Mouse (Mus musculus): ENCODE measurements at regions not wholly inside any gene's neighbourhood (a gene's known extent, or its start where the extent isn't known, plus 50 kb on each side); places are given as distances from the start of the nearest gene placed in this dataset.

DNA sequence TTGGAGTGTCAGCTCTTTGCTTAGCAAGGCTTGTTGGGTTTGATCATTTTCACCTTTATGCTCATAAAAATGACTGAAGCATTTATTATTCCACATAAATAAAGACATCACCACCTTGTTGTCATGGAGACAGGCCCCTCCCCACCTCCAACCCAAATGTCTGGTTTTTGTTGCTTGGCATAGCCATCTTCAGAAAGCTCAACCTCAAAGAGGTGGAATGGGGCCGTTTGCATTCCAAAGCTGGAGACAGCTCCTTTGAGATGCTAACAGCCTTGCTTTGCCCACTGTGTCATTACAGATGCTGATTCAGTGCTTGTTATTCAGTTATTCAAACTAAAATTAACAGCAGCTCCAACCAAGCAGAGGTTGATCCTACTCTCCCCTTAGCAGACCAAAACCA, 51.9 kb upstream of the Lgalsl start:
- DNase-seq (ENCODE audit: low read depth, low spot score), result no peak
- whole genome bisulfite sequencing, result 50% methylated on average over 1 of the region's 1 CpGs

DNA sequence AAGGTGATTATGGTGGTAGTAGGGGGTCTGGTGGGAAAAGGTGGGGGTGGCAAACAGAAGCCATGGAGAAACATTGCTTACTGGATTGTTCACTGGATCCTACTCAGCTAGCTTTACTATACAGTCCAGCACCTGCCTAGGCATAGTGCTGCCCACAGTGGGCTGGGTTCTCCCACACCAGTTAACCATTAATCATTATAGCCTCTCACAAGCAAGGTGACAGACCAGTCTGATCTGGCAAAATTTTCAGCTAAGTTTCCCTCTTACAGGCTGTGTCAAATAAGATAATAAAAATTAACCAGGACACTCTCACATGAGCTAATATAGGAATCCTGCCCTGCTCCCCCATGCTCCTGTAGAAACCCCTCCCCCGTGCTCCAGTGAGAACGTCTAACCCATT, 53.1 kb upstream of the Lgalsl start:
- 36% methylated on average over 2 of the region's 2 CpGs for WGBS
- no peak for DNase-seq (ENCODE audit: low read depth, low spot score)

DNA sequence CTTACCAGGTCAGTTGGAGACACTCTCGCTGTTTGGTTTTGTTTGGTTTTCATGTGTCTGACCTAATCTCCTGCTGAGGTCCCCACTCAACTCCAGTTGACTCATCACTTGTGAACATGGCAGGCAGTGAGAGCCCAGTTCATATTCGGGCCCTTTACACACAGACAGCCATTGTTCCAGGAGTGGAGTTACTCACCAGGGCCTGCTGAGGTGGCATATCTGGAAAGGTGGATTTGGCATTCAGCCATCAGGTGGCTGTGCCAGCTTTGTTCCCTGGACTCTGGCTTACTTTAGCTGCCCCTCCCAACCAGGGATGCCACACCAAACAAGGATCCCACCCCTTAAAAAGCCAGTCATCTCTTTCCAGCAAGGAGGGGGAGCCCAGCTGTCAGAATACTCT, 56.2 kb upstream of the Lgalsl start:
- WGBS, result 33% methylated on average over 2 of the region's 2 CpGs
- DNase-seq (ENCODE audit: low read depth, low spot score), result peak; percentile 65

DNA sequence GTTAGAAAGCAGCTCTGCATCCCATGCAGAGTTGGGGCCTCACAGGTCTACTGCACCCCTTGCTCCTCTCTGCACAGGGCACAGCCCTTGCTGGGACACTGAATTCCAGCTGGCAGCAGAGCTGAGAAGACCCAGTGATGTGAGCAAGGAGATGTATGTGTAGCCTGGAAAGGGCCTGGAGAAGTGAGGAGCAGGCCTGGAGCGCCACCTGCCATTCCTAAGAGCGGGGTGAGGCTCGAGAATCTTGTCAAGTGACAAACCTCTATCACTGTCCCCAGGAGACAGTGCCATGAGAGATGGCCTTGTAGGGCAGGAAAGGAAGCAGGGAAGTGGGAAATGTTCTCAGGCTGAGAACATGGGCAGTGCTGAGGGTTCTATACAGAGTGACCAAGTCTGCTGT, 59.6 kb upstream of the Lgalsl start:
- no peak for DNase-seq (ENCODE audit: low read depth, low spot score)
- 69% methylated on average over 3 of the region's 3 CpGs for WGBS

DNA sequence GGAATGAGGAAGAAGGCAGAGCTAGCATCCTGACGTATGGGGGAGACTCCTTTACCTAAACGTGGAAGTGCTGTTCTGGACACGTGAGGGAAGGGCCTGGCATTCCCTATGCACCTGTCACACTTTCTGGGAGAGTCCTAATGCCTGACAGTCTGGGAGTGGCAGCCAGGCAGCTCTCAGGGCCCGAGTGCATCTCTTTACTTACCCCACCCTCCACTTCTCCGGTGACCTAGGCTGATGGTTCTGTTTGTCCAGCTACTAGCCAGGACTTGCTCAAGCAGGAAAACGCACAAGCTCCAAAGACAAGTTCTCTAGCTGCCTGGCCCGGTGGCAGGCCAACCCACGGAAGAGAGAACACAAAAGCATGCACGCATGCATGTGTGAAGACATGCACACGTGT, 60.9 kb upstream of the Lgalsl start:
- no peak for DNase-seq (ENCODE audit: low read depth, low spot score)
- 49% methylated on average over 10 of the region's 10 CpGs for WGBS

DNA sequence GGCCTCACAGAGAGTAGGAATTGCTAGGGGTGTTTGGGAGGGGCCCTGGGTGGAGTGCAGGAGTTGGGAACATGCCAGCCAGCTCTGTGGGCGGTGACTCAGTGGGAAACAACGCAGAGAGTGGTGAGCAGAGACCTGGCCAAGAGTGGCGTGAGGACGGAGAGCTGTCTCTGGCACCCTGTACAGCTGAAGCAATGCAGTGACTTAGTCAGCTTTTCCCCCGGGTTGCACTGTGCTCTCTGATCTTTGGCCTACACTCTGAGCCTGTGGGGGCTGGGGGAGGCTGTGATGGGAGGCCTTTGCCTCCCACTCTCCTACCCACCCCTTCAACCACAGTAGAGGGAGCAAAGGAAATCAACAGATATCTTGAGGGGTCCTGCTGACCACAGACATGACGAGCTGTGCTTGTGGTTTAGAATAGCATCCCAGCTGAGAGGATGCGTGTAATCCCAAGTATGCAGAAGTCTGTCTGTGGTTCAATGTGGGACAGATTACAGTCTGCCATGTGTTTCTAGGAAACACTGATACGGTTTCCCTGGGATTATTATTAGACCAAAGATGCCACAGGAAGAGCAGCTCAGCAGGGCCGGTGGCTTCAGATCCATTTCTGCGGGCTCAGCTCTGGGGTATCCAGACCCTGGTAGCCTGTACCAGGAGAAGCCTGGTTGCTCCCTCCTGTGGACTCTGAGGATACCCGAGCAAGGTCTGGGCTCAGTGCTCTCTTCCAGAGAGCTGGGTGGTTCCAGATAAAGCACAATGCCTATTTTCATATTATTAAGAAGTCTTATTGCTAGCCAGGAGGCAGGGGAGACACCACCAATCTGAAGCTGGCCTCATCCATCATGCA, 65.6 kb upstream of the Lgalsl start:
- WGBS, result 39% methylated on average over 11 of the region's 11 CpGs
- DNase-seq (ENCODE audit: low read depth, low spot score), result no peak

DNA sequence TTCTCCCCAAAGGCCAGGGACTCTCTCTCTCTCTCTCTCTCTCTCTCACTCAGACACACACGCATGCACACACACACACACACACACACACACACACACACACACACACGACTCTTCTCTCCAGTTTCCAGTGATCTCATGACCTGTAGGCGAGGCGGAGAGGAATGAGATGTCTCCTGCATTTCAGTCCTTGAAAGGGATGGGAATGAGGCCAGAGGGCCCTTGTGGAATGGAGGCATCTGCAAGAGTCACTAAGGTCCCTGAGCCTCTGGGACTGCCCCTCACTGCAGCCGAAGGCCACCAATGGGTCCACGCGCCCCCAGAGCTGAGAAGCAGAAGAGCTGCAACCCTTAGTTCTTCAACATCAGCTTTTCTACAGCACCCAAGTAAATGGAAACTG, 66.6 kb upstream of the Lgalsl start:
- 88% methylated on average over 7 of the region's 7 CpGs for WGBS
- DNase-seq (ENCODE audit: low read depth, low spot score), result no peak

DNA sequence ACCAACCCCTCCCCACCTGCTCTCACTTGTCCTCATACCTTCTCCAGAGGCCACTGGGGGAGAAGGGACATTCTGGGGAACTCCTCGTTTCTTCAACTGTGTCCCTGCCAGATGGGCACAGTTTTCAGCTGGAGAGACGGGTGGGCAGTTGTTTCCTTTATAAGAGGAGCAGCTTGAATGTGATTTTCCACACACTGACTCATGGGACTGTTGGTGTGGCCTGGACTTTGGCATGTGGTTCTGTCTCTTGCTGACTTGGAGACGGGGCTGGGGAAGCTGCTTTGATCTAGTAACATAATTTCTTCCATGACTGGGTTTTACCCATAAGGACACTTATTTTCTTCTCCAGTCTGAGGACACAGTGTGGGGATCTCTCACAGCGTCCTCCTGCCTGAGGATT, 67.7 kb upstream of the Lgalsl start:
- DNase-seq (ENCODE audit: low read depth, low spot score), result no peak
- WGBS, result 35% methylated on average over 4 of the region's 4 CpGs

DNA sequence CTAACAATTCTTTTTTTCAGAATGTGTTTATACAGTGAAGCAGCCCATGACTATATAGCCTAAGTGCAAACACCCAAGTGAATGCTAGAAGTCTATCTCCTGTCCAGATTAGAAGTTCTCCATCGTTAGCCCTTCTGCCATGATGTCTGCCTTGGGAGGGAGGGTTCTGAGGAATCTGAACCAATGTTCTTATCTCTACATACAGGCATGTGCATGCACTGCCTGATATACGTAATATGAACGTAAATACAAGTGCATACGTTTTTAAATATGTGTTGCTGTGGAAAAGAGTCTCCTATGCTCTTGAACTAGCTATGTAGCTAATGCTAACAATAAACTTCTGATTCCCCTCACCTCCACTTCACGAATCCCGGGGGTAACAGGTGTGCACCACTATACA, 68.9 kb upstream of the Lgalsl start:
- DNase-seq (ENCODE audit: low read depth, low spot score), result no peak
- WGBS, result 89% methylated on average over 6 of the region's 6 CpGs

DNA sequence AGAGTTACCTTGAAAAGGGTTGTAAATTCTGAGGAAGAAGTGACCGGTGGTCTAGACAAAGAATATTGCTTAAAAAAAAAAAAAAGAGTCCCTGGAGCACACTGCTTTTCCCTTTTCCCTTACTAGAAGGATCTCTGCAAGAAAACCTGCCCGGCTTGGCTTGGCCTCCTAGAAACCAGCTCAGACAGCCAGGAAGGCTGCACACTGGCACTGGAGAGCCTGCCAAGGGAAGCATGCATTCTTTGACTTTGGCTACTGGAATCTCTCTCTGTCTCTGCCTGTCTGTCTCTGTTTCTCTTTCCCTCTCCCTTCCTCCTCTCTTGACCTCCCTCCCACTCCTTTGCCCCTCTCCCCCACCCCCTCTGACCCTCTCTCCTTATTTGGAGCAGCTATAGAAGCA, 71.1 kb upstream of the Lgalsl start:
- 14% methylated on average over 2 of the region's 2 CpGs for WGBS
- no peak for DNase-seq (ENCODE audit: low read depth, low spot score)

DNA sequence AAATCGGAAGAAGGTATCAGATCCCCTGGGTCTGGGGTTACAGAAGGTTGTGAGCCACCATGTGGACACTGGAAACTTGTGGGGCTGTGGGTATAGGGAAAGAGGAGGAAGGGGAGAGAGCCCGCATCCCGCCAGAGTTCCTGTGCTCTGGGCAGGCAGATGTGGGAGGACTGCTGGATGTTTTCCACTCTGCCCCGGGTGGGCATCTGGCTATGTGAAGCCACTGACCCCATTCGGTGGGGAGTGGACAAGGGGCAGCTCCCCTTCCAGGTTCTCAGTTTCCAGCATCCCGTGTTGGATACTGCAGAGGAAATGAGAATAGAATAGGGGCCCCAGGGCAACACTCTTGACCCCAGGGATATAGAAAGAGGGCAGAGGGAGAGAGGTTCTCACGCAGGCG, 72.1 kb upstream of the Lgalsl start:
- no peak for DNase-seq (ENCODE audit: low read depth, low spot score)
- 86% methylated on average over 8 of the region's 8 CpGs for WGBS

DNA sequence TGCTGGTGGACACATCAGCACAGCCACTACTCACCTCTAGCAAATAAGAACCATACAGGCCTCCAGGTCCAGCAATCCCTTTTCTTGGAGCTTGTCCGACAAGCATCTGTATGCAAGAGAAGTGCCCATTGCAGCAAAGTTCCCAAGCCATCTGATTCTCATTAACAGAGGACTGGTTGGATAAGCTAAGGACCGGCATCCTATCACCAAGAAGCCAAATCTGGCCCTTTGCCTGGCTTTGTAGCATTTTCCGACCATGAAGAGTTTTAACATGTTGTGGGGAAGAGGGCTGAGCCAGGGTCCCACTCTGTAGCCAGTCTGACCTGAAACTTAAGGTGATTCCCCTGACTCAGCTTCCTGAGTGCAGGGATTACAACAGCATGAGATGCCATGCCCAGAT, 77.1 kb upstream of the Lgalsl start:
- WGBS, result 68% methylated on average over 3 of the region's 3 CpGs
- no peak for DNase-seq (ENCODE audit: low read depth, low spot score)

DNA sequence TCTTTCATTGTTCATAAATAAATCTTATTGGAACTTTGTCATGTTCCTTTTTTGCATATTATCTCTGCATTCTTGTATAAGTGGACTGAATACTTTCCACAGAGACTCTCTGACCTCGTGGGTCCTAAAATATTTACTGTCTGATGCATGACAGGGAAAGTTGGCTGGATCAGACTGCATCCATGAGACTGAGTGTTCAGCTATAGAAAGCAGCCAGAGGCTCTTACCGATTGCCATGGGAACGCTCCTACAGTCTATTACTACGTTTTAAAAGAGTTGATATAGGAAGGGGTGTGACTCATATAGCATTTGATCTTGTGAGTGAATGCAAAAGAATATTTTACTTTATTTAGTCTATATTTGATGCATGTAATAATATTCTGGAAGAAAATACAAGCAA, 77.6 kb upstream of the Lgalsl start:
- WGBS, result 64% methylated on average over 4 of the region's 4 CpGs
- no peak for DNase-seq (ENCODE audit: low read depth, low spot score)

DNA sequence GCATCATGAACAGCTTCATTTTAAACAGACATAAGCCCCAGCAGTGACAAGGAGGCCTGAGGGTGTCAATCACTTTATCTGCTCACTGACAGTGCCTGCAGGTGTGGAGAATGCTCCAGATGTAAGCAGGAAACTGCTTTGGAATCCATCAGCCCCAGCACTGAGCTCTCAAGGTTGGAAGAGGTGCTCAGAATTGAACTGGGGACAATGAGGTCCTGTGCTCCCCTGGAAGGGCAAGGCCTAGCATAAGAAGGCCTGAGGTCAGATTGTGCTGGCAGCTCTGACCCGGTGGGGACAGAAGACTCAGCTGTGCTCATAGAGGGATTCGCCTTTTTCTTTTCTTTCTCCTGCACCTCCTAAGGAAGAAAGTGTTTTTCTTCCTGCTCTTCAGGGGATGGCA, 82.2 kb upstream of the Lgalsl start:
- WGBS, result 89% methylated on average over 2 of the region's 2 CpGs
- DNase-seq (ENCODE audit: low read depth, low spot score), result no peak

DNA sequence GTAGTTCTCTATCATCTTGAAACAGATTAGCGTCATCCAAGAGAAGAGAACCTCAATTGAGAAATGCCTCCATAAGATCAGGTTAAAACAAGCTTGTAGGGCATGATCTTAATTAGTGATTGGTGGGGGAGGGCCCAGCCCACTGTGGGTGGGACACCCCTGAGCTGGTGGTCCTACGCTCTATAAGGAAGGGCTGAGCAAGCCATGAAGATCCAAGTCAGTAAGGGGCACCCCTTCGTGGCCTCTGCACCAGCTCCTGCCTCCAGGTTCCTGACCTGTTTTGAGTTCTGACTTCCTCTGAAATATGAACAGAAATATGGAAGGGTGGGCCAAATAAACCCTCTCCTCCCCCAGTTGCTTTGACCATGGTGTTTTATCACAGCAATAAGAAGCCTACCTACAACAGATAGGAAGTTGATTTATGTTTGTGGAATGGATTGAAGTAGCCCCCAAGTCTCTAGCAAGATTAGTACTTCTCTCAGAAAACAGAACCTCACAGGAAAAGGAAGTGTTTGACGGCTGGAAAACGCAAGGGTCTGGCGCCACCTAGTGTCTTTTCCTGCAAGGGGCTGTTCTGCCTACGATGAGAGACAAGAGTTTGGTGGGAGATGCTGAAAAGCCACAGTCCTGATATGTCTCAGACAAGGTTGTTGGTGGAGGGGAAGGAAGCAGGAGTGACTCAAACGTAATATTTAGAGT, 82.9 kb upstream of the Lgalsl start:
- peak; percentile 47 for DNase-seq (ENCODE audit: low read depth, low spot score)

DNA sequence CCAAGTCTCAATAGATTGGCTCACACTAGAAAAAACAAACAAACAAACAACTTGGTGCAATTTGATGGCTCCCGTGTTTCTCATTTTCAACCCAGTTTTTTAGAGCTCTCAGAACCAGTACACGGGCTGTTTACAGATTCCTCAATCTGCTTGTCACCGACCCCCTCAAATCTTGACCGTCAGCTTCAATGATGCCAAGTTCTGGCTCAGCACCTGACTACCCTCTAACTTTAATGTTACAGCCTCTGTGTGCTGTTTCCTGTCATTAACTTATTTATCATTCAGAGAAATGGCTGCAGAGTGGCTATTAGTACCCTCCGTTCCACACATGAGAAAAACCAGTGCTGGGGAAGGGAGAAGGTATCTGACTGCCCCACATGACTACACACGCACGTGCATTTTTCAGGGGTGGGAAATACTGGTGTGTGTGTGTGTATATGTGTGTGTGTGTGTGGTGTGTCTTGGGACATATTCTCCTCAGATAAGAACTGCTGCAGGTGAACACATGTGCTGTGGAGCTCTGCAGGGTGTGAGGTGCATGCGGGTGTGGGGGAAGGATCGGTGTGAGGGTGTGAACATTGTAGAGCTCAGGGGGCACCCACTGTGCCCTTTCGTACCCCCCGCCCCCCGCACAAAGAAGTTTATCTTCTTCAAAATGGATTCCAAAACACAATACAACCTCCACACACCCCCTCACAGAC, 83.6 kb upstream of the Lgalsl start:
- DNase-seq (ENCODE audit: low read depth, low spot score), result no peak
- WGBS, result 50% methylated on average over 12 of the region's 12 CpGs

More for the DNA sequence above, 82.9 kb upstream of the Lgalsl start:
- WGBS, result 26% methylated on average over 8 of the region's 8 CpGs

DNA sequence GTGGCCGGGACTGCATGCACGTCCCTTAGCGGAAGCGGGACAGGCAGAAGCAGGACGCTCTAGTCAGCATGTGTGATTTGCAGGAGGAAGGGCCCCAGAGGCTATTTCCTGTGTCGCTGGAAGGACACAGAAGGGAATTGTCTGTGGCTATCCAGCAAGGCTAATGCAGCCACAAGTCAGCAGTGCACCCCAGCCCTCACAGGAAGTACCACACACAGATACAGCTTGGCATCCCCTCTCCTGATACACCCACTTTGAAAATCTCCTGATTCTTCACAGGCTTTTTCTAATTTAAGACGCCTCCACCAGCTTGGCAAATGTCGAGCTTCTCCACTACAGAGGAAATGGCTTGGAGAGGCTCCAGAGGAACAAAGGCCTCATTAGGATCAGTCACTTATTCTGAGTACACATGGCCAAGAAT, 84.3 kb upstream of the Lgalsl start:
- WGBS, result 26% methylated on average over 8 of the region's 8 CpGs
- DNase-seq (ENCODE audit: low read depth, low spot score), result no peak

DNA sequence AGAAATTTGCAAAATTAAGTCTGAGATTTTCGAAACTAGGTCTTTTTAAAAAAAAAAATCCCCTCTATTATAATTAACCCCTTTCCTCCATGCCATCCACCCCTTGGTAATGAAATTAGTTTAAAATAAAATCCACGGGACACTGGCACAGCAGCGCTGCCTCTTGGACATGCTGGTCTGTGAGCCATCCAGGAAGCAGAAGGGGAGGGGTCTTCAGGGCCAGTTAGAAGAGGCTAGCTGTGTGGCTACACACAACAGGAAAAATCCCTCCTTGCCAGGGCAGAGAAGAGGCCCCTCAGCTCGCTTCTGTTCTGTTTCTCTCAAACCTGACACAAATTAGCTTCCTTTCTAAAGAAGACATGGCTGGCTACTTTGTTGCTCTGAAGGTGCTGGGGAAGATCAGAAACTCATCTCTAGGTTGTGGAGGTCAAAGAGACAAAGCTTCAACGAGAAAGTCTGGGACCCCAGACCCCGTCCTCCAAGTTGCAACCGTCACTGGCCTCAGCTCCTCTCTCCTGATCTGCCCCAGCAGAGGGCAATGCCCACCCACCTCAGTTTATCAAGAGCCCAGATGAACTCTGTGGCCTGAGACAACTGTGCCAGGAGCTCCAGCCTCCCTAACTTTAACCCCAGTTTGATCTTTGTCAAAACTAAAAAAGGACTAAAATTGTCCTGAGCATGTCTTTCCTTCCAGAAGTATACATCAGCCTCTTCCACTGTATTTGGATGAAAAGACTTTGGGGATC, 85.0 kb upstream of the Lgalsl start:
- DNase-seq (ENCODE audit: low read depth, low spot score), result no peak
- 73% methylated on average over 7 of the region's 7 CpGs for WGBS

DNA sequence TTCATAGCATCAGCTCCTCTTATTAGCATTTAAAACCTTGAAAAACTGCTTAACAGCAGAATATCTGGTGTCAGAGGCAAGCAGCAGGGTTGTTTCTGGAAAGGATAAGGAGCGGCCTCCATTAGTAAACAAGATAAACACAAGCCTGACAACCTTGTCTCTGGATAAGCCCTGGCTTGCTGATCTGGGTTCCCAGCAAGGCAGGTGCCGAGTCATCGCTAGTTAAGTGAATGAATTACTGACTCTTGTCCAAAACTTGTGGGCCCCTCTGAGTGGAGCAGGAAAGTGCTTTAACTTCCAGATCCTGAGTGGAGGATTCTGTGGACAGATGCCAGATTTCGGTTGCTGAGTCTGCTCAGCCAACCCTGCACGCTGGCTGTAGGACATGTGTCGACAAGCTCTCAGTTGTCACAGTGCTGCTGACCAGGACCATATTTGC, 85.6 kb upstream of the Lgalsl start:
- no peak for DNase-seq (ENCODE audit: low read depth, low spot score)
- WGBS, result 40% methylated on average over 6 of the region's 6 CpGs

DNA sequence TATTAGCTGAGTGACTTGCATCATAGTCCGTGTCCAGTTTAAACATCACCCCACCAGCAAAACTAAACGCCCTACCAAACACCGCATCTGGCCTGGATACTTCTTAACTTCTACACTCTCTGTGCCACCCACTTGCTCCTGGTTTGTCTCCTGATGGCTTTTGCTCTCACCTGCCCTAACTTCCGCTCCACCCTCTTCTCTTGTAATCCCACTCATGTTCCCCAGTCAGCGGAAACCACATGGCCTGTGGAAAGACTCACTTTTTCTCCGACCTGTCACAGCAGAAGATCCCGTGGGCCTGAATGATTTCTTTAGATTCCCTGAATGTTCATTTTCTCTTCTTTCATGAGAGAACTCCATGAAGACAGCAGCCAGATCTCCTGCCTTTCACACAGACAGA, 86.1 kb upstream of the Lgalsl start:
- 93% methylated on average over 7 of the region's 7 CpGs for WGBS
- DNase-seq (ENCODE audit: low read depth, low spot score), result no peak

Data from large intestine, adult 2 months (tissue).